ENCODE assay signal across 8 mouse cellular contexts in genomic region chr16:26371325-26372053, GRCm38 (mm10). TPM values are rescaled to one million over a fixed set of nuclear protein-coding genes. Genes with fewer than 3 reads are reported as not detected.
A peak's percentile ranks its signal among the peaks of the same experiment; 100 is the strongest.
DNase-seq lines count a peak whose midpoint lies in the region; ATAC-seq and TF ChIP-seq lines count a peak whose summit lies in the region.

Cldn1 (minus strand) TSS chr16:26371841.

- WGBS in hindbrain, postnatal 0 days = 3% methylated on average over 33 of the region's 33 CpGs

- peak; percentile 91 for TF ChIP-seq CTCF in hindbrain, postnatal 0 days (IDR thresholded peaks at IDR 0.05; ENCODE audit: low read depth)
- TF ChIP-seq CTCF in left cerebral cortex, adult 2 months (IDR thresholded peaks at IDR 0.05) = peak; percentile 91

- ATAC-seq in hindbrain, postnatal 0 days = peak; percentile 92
- peak; percentile 92 for ATAC-seq in megakaryocyte, adult 5-6 weeks (ENCODE audit: poor library complexity, severe bottlenecking)

- peak; percentile 78 to 95 for DNase-seq in adrenal gland, adult (ENCODE audit: inconsistent age in 2 of 2, low spot score in 1 of 2)
- peak; percentile 87 for DNase-seq in embryo, embryonic 10 days (ENCODE audit: low spot score)
- peak; percentile 95 for DNase-seq in gastrocnemius, postnatal 10 days
- DNase-seq in hindbrain, postnatal 0 days (ENCODE audit: low spot score) = peak; percentile 87
- peak; percentile 76 to 91 for DNase-seq in left cerebral cortex, adult 2 months (ENCODE audit: extremely low spot score in 1 of 2, low spot score in 2 of 2)
- DNase-seq in retina, postnatal 7 days (ENCODE audit: low read depth, low spot score) = peak; percentile 56
- peak; percentile 89 for DNase-seq in thymus, postnatal 4 days

- H3K27ac ChIP-seq in hindbrain, postnatal 0 days = no peak within 1 kb of the TSS
- H3K27ac ChIP-seq in left cerebral cortex, adult 2 months = no peak within 1 kb of the TSS

- H3K4me3 ChIP-seq in hindbrain, postnatal 0 days (ENCODE audit: low read length) = peak within 1 kb of the TSS; percentile 49
- peak within 1 kb of the TSS; percentile 47 for H3K4me3 ChIP-seq in left cerebral cortex, adult 2 months

- H3K9ac ChIP-seq in hindbrain, postnatal 0 days (replicated peaks; ENCODE audit: low read length) = peak within 1 kb of the TSS; percentile 52

- no peaks in the 10 kb centered on the region for H3K27me3 ChIP-seq in hindbrain, postnatal 0 days (ENCODE audit: insufficient read depth, low read length)

- no peaks in the 10 kb centered on the region for H3K4me1 ChIP-seq in hindbrain, postnatal 0 days (ENCODE audit: insufficient read depth, low read length)

- no peaks in the 10 kb centered on the region for H3K9me3 ChIP-seq in hindbrain, postnatal 0 days (ENCODE audit: low read length)

- intact Hi-C loops in left cerebral cortex, adult 2 months (cut with DNase I) = loop anchor here (2.0 to 5.0 kb wide), 3 partner anchors 119 to 409 kb away; no protein-coding TSS in a partner anchor

- peak within 1 kb of the TSS; percentile 92 for H3K4me2 ChIP-seq in hindbrain, postnatal 0 days (ENCODE audit: low read depth, low read length)

- no peaks in the 10 kb centered on the region for H3K36me3 ChIP-seq in hindbrain, postnatal 0 days (ENCODE audit: insufficient read depth, low read length)

RNA-seq across cellular contexts. Expression of gene Cldn1, which starts in this region (rescaled TPM):
- 1 to 10 TPM; 5.9 to 6.3 TPM for total RNA-seq in gastrocnemius, postnatal 10 days (2021)
- 9.1 and 10.7 TPM in 2 replicates for total RNA-seq in hindbrain, postnatal 0 days (2014; rRNA removed)
- 8.8 and 9.0 TPM in 2 replicates for polyA plus RNA-seq in hindbrain, postnatal 0 days (2015; fragmentation: Nextera tagmentation; extraction: Ambion mirVana)
- total RNA-seq in left cerebral cortex, adult 2 months (2021) = 1 to 10 TPM; 2.1 to 2.2 TPM
- 5.7 and 7.0 TPM in 2 replicates for total RNA-seq in megakaryocyte, adult 5-6 weeks (2015)
- 3.1 and 6.4 TPM in 2 replicates for total RNA-seq in megakaryocyte, adult 5-6 weeks (2017)
